Mouse (Mus musculus): Measurements from ENCODE around the gene Mtmr6.

DNA sequence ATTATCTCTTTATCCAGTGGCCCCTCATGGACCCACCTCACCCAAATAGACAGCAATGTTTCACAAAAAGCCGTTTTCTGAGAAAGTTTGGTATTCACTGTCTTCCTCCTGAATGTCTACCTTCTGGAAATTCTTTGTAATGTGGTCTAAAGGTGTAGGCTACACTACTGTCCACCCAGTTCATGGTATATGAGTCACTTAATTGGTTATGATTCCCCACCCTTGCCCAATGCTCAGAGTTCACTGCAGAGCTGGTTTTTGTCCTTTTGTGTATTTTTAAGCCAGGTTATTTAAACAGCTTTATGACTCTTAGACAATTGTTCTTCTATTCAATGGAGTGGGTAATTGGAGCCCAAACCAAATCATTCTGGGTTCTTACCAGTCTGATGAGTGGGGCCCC lies 48.9 kb upstream of the Mtmr6 start:
- TF ChIP-seq POLR2A (IDR thresholded peaks at IDR 0.05; ENCODE audit: low read depth, low read length) (no peak), IRF4 (IDR thresholded peaks at IDR 0.05; ENCODE audit: low read depth, low read length) (no peak), USF1 (IDR thresholded peaks at IDR 0.05; ENCODE audit: low read depth, low read length) (no peak), POLR2AphosphoS2 (IDR thresholded peaks at IDR 0.05; ENCODE audit: low read depth, low read length) (no peak), CTCF (conservative IDR thresholded peaks at IDR 0.05 in 1 of 2, IDR thresholded peaks at IDR 0.05 in 1 of 2; ENCODE audit: low read depth in 2 of 2, low read length in 2 of 2) (no peak), MYC (IDR thresholded peaks at IDR 0.05; ENCODE audit: low read depth, low read length) (no peak), USF2 (conservative IDR thresholded peaks at IDR 0.05; ENCODE audit: low read depth, low read length) (no peak), MAX (IDR thresholded peaks at IDR 0.05; ENCODE audit: low read length) (no peak), SMC3 (IDR thresholded peaks at IDR 0.05; ENCODE audit: low read depth, low read length) (no peak), EP300 (IDR thresholded peaks at IDR 0.05; ENCODE audit: low read length) (no peak), MXI1 (IDR thresholded peaks at IDR 0.05; ENCODE audit: low read depth, low read length) (no peak), NRF1 (IDR thresholded peaks at IDR 0.05; ENCODE audit: low read depth, low read length) (no peak), TCF12 (IDR thresholded peaks at IDR 0.05; ENCODE audit: low read depth, low read length) (no peak), MAZ (IDR thresholded peaks at IDR 0.05; ENCODE audit: low read depth, low read length) (no peak)

All from CH12.LX (cell line).